Mouse (Mus musculus): Measurements from ENCODE around the gene Ints3.

DNA sequence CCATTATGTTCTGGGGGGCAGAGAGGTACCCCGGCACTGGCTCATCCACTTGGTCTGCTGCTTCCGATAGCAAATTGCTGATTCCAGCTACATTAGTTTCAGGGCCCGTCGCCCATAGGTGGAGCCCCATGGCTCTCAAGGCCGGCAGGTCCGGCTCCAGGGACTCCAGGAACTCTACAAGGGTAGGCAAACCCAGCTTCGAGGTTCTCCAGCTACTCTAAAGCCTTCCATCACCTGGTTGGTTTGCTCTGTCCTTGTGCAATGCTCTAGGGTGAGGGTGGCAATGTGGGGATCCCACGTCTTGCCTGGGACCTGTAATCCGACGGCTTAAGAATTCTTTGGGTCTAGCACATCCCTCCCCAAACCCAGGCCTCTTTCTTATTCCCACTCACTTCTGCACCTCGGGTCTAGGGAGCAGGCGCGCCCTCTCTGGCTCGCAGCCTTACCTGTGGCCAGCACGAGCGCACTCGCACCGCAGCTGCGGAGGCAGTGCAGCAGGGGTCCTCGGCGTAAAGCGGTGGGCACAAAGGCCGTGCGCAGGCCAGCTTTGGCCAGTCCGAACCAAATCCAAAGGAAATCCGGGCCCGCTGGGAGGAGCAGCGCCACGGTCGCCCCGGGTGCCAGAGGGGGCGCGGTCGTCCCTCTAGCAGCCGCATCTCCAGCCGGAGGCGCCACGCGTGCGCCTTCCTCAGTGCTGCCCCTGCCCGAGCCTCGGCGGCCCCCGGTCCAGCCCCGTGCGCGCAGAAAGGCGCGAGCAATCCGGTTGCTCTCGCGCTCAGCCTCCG lies 44.5 kb downstream of the Ints3 start:
- TF ChIP-seq EP300 (optimal IDR thresholded peaks at IDR 0.05) (no peak), CTCF (IDR thresholded peaks at IDR 0.05; ENCODE audit: low read depth) (peak; percentile 43)

Data from stomach, postnatal 0 days (tissue).